Mouse (Mus musculus): ENCODE measurements around the gene Mepce.

Mepce gene

DNA sequence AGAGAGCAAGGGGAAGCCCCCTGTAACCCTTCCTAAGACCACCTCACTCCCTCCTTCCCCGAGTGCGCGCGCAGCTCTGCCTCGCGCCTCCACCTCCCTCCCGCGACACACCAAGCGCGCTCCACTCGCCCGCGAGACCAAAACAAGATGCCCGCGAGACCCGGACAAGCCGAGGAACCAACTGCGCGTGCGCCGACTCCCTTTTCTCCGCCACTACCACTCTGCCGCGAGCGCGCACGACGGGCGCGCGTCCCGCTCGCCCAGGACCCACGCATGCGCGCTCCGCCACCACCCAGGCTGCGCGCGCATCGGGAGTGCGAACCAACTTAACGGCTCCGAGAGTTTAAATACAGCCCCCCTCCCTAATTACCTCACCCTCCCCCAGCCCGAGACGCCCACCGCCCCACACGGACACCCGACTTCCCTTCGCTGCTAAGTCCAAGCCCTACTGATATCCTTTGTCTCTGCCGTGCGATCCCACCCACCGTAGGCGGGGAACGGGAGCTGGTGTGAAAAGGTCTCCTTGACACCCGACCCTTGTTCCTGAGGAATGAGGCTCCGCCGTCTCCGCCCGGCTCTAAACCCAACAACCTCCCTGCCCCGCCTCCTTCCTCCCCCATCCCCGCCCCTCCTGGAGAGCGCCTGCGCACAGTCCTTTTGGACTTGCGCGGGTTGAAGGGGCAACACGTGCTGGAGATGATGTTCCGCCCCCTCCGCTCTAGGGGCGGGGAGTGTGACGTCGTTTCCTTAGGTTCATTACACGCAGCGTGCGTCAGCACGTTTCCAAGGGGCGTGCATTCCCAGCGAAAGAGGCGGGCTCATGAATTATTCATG is 1.1 kb downstream of the Mepce start:
- DNase-seq: peak; percentile 100

DNA sequence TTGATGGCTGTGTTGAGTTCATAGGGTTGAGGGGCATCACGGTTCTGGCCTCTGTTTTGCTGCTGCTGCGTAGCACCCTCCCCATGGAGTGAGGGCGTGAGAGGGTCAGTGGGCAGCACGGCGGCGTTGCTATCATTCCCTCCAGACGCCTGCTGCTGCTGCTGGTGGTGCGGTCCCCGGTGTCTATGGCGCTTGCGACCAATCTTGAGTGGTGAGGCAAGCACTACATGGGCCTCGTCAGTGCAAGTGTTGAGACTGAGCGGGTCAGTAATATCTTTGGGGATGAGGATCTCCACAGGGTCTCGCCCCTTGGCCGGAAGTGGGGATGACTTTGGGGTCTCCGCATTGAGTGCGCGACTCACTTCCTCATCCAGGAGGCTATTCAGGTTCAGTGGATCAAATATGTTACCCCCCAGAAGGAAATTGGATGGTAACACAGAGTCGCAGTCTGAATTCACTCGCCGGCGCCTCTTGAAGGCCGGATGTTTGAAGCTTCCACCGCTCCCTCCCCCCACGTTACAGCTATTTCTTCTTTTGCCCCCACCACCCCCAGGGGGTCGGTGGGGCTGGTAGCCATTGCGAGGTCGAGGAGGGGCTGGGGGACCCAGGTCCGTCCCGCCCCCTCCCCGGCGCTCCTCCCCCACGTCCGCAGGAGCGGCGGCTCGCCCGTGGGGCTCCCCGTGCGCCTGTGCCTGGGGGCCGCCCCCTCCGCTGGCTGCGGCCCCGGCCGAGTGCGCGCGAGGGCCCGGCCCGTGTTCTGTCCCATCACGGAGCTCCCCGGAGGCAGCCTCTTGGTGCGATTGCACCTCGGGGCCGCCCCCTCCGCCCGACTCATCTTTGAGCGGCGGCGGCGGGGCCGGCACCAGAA is 2.1 kb downstream of the Mepce start:
- peak; percentile 98 for DNase-seq

DNA sequence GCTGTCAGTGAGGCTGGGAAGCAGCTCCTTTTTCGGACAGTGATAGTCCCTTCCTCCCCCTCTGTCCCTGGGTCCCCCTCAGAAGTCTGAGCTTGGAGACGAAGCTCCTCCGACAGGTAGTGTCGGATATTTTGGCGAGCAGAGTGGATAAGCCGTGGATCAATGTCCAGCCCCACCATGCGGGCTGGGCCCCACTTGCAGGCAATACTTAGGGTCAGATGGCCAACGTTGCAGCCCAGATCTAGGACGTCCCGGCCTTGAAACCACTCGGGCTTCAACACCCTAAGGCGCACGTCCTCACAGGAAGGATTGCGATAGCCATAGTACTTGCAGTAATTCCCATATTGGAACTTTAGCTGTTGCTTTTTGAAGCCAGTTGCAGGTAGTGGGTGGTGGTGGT is 2.9 kb downstream of the Mepce start:
- DNase-seq: no peak

DNA sequence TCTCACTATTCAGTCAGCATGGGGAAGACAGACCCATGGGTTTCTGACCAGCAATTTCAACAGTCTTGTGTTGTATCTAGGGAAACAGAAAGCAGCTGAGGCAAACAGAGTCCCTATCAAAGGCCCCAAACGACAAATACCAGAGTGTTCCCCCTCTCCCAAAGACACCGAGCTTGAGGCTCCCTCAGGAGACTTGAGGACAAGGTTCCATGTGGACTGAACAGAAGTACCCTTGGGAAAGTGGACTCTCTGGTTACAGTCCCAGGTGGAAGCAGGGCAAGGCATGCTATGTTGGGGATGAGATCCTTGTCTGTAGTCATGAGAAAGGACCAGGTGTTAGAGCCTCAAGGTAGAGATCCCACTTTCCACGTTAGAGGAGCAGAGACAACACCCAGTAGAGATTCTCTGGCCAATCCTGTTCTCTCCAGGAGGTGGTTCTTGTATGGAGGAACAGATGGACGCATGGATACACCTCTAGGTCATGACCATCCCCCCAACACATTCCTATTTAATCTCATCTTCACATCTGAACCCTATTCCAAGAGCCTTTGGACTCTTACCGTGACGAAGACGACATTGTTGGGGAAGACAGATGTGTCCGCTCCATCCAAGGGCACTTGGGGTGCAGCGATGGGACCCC is 3.4 kb downstream of the Mepce start:
- peak; percentile 94 for DNase-seq

DNA sequence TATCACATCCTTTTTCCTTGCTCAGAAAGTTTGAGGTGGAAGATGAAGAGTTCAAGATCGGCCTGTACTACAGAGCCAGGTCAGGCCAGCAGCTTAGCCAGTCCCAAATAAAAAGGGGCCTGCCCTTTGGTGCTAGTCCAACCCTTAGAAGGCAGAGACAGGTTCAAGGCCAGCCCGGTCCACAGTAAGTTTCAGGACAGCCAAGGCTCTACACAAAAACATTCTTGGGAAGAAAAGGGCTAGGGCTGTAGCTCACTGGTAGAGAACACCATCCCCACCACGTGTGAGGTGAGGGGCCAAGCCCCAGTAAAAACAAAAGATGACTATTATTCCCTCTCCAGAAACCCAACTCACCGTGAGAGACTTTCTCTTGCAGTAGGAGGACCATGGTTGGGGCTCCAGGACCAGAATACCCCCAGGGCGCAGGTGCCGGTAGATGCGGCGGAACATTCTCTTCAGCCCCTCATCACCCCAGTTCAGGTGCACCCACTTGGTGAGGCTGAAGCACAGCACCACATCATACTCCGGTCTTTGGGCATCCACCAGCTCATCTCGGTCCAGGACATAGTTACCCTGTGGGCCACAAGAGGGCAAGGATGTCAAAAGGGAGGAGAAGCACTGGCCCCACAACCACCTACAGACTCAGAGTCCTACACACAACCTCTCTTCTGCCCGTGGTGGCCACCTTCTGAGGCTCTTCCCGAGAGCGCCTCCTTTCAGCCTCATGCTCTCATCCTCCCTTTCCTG is 4.5 kb downstream of the Mepce start:
- peak; percentile 92 for DNase-seq

DNA sequence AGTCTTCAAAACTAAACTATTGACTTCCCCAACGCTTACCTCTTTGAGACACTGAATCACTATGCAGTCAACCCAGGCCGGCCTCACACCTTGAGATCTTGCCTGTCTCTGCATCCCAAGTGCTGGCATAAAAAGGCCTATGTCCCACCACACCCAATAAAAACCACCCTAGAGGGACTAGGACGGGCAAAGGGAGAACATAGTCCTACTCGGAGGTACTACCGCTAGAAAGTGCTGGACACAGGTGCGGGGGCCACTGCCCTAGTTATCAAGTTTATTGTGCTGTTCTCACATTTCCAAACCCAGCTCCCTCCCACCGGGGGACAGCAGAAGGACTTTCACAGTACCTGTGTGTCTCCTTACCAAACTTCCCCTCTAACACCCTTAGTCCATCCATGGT is 5.8 kb downstream of the Mepce start:
- peak; percentile 90 for DNase-seq

DNA sequence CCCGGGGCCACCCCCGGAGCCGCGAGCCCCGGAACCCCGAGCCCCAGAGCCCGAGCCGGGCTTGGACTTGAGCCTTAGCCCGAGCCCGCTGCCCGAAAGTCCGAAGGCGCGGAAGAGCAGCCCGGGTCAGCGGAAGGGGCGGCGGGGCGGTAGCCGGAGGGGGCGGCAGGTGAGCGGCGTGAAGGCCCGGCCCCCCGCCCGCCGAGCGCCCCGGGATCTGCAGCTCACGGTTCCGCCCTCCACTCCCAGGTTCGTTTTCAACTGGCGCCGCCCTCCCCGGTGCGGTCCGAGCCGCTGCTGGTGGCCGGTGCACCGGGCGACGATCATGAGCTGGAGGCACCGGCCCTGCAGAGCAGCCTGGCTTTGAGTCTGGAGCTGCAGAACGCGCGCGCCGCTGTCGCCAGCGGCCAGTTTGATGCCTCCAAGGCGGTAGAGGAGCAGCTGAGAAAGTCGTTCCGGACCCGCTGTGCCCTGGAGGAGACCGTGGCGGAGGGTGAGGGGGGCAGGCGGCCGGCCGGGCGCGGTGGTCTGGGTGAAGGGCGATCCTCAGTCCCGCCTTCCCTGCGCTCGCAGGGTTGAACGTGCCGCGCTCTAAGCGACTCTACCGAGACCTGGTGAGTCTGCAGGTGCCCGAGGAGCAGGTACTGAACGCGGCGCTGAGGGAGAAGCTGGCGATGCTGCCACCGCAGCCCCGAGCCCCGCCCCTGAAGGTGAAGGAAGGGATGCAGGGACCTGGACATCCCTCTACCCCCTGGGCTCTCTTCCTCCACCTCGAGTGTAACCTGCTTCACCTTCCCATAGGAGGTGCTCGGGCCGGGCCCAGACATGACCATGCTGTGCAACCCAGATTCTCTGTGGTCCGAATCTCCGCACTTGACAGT is 8.2 kb downstream of the Mepce start:
- DNase-seq: peak; percentile 95

DNA sequence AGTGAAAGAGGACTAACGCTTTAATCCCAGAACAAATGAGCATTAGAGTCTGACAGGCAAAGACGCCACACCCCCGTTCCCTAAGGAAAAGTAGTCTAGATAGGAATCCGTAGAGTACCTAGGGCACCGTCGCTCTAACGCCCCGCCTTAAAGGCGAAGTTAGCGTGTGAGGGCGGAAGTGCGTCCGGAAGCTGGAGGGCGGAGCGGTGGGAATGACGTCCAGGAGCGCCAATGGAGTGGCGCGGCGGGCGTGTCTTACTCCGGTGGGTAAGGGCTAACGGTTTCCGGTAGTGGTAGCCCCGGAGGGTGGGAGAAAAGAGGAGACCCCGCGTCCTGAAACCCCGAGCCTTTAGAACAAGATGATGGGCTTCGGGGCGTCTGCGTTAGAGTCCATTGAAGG is 8.8 kb downstream of the Mepce start, which contains the start of gene Ppp1r35:
Gene Ppp1r35 (plus strand): TSS at position 215 of the 400 bp plus-strand sequence.
- DNase-seq: peak; percentile 100

DNA sequence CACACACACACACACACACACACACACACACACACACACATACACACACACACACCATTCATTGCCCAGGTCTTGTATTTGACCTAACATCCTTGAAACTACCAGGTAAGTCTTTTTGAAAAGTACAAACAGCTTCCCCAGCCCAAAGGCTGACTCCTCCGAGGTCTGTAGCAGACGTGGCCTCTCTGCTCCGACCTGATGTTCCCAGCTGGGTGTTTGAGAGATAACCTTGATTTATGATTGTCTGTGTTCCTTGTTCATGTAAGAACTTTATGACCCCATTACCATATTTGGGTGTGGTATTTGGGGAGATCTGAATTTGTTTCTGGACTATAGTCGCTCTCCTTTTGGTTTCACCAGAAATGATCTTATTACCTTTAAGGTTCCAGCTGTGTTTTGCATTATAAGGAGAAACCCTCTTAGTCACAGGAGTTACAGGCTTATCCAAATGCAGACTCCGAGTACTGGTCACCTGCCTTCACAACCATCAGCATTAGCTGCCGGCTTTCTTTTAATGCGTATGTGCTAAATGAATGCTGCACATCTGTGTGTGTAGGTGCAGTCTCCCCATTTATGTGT is 10.1 kb downstream of the Mepce start:
- peak; percentile 86 for DNase-seq

DNA sequence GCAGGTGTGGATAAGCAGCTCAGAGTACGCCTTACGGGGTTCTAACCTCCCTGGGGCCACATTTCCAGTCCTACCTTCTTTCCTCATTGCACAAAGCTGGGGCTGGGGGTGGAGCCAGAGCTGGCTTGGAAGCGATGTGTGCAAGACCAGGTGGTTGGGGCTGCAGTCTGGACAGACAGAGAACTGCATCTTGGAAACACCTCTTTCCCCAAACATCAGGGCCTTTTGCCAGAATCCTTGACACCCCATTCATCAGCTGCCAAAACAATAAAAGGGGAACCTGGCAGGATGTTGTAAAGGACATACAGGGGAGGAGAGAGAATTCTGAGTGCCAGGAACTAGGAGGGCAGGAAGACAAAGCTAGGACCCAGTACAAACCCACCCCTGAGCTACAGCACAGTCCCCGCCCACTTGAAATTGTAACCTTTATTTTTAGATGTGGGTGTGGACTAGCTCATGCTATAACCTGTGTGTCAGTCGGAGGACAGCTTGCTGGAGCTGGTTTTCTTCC is 11.0 kb downstream of the Mepce start:
- peak; percentile 95 for DNase-seq

DNA sequence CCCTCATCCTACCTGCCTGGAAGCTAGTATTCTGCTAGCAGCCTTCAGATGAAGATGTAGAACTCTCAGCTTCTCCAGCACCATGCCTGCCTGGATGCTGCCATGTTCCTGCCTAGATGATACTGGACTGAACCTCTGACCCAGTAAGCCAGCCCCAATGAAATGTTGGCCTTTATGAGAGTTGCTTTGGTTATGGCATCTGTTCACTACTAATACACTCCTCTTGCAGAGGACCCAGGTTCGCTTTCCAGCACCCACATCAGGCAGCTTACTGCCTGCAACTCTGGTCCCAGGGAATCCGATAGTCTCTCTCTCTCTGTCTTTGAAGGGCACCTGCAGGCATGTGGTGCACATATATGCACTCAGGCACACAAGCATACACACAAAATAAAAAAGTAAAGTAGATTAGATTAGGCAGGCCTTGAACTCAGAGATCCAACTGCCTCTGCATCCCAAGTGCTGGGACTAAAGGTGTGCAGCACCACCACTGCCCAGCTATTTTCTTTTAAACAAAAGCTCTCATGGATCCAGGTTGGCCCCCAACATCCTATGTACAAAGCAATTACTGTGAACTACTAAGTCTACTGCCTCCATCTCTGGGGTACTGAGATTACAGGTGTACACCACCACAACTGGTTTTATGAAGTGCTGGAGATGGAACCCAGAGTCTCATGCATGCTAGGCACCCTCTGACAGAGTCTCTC is 11.7 kb downstream of the Mepce start:
- peak; percentile 79 for DNase-seq

DNA sequence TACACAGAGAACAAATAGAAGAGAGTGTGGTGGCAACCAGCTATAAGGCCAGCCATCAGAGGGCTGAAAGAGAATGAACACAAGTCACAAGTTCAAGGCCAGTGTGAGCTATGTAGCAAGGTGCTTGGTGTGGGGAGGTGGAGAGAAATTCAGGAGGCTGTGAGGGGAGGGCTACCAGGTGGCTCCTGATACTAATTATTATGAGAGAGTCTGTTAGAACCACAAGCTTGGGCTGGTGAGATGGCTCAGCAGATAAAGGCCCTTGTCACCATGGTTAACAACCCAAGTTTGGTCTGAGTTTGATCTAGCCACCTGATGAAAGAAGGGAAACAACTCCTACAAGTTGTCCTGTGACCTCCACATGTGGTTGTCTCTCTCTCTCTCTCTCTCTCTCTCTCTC is 14.7 kb downstream of the Mepce start:
- no peak for DNase-seq

DNA sequence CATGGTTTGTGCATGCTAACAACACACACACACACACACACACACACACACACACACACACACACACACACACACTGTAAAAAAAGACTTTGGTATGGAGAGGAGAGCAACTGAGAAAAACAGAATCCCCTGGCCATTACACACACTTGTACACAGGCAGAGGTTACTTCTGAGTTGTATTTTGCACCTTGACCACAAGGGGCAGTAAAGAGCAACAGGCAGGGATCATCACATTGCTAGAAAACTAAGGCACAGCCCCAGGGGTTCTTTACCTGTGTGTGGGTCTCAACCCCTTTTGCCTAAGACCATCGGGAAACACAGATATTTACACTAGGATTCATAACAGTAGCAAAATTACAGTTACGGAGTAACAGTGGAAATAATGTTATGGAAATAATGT is 16.7 kb downstream of the Mepce start:
- DNase-seq: peak; percentile 85

DNA sequence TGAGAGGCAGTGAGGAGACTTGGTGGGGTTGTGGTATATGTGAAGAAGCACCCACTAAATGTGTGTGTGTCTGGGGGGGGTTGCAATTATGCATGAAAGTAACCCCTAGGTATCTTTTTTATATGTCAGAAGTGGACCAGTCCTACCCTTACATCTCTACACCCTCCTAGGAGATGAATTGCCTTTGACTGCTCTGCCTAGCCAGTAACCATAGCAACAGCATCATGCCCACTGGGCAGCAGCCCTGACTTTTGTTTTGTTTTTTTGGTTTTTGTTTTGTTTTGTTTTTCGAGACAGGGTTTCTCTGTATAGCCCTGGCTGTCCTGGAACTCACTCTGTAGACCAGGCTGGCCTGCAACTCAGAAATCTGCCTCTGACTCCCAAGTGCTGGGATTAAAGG is 19.0 kb downstream of the Mepce start:
- no peak for DNase-seq

DNA sequence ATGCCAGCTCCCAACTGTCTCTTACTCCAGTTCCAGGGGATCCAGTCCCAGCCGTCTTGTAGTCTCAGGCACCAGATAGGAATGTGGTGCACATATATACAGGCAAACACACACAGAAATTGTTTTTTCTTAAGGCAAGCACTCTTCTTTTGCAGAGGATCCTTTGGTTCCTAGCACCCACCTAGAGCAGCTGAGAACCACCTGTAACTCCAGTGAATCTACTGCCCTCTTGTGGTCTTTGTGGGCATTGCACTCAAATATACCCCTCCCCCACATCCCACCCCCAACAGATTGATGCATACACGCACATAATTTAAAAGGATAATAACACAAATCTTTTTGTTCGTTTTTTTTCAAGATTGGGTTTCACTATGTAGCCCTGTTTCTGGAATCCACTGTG is 21.2 kb downstream of the Mepce start:
- peak; percentile 76 for DNase-seq

DNA sequence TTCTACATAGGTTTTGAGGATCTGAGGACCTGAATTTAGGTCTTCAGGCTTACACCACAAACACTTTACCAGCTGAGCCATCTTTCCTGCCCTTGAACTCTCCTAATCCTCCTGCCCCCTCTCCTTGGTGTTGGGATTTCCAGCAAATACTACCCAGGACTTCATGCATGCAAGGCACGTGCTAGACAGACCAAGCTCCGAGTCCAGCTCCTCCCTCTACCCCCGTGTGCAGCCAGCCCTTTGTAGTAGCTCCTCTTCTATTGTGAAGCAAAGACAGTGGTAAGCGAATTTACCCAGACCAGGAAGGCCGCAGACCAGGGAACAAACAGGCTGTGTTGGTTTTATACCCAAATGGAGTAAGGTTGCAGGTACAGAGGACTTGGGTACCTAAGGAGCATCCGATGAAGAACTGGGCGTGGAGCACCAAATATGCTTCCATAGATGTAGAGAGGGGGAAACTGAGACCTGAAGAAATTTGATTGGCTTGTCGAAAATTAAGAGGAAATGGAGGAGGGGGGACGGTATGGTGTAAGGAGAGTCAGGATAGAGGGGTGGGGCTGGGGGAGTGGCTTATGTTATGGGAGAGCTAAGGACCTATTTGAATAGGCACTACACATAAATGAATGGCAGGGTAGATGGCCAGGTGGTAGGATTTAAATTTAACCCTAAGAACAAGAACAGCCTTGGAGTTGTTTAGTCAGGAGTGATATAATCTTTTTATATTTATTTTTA is 22.7 kb downstream of the Mepce start:
- peak; percentile 87 for DNase-seq

DNA sequence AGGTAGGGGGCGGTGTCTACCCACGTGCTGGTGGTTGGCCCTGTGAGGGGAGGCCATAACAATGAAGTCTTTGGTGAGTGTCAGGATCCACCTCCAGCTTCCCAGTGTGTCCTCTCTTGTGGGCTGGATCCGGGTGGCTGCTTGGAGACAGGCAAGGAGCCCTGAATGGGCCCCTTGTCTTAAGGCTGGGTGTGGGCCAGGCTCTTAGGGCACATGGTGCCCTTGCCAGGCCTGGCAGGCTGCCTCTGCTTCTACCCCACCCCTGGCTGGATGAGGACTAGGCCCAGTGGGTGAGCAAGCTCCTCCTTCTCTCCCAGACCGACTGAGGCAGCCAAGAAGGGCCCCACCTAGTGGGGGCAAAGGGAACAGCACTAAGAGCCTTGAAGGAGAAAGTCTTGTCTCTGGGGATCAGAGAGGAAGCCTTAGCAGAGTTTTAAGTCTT is 27.5 kb downstream of the Mepce start:
- DNase-seq: peak; percentile 99

DNA sequence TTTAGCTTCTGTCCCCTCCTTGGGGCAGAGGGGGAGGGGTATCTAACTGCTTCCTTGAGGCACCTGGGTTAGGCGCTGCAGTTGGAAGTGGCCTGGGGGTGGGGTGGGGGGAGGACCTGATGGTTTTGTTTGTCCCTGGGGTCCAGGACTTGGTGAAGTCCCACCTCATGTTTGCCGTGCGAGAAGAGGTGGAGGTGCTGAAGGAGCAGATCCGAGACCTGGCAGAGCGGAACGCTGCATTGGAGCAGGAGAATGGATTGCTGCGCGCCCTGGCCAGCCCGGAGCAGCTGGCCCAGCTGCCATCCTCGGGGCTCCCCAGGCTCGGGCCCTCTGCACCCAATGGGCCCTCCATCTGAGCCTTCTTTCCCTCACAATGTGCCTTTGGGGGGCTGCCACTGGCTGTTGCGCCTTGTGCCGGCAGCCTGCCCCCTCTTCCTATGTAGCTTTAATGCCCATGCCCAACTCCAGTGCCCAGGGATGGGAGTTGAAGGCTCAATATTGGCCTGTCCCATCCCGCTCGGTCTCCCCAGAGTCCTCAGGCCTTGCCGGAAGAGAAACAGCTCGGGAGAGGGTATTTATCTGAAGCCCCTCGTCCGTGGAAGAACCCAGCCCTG is 28.4 kb downstream of the Mepce start:
- peak; percentile 92 for DNase-seq

DNA sequence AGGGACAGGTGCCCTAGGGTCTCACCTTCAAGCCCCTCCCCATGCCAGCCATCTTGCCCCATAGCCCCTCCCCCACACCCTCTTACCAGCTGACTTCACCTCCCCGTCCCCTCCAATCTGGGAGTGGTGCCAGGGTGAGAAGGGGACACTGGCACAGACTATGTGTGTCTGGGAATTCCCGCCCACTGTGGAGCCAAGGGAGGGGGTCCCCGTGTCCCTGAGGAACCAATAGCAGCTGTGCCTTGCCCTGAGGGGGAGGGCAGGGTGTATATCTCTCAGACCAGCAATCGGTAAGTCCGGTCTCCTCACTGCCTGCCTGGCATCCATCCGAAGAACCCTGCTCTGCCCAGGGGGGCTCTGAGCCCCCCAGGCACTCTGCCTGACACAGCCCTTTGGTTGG is 29.6 kb downstream of the Mepce start:
- peak; percentile 99 for DNase-seq

All from heart, adult 11 months (tissue).